Mouse (Mus musculus) lung, postnatal 0 days (tissue): ENCODE measurements around the gene Strada. TPM values are rescaled to one million over a fixed set of nuclear protein-coding genes. Genes with fewer than 3 reads are reported as not detected.
A peak's percentile ranks its signal among the peaks of the same experiment; 100 is the strongest.

Experiments
- ATAC-seq: fragments of 200-750 bp; cut with Nextera tagmentation; 2 replicates; pipeline ENCODE4 v1.8.0; 2017; ENCODE audit warnings: moderate library complexity
- DNase-seq: peaks from one replicate; pipeline ENCODE4 v3.0.0-alpha.2; 2016; ENCODE audit warnings: low spot score
- H3K27ac ChIP-seq: fragments of 300-500 bp; sonication (generic); 2 replicates; pipeline ENCODE4 v1.5.1; 2014; ENCODE audit warnings: antibody characterized with exemption, mild to moderate bottlenecking, low read length, mixed read lengths
- H3K27me3 ChIP-seq: fragments of 300-500 bp; sonication (generic); replicated peaks from 2 replicates; pipeline ENCODE4 v1.6.1; 2014; ENCODE audit warnings: low read length, mixed read lengths; ENCODE audit not compliant: insufficient read depth
- H3K36me3 ChIP-seq: fragments of 300-500 bp; sonication (generic); 2 replicates; pipeline ENCODE4 v1.6.1; 2014; ENCODE audit warnings: low read length, mixed read lengths; ENCODE audit not compliant: insufficient read depth
- H3K4me1 ChIP-seq: fragments of 300-500 bp; sonication (generic); 2 replicates; pipeline ENCODE4 v1.6.1; 2014; ENCODE audit warnings: antibody characterized with exemption, low read depth, low read length, mixed read lengths; ENCODE audit not compliant: insufficient read depth
- H3K4me2 ChIP-seq: fragments of 300-500 bp; sonication (generic); replicated peaks from 2 replicates; pipeline ENCODE4 v1.6.1; 2014; ENCODE audit warnings: low read depth, mild to moderate bottlenecking, low read length, moderate library complexity, mixed read lengths
- H3K4me3 ChIP-seq: fragments of 300-500 bp; sonication (generic); 2 replicates; pipeline ENCODE4 v1.5.1; 2014; ENCODE audit warnings: low read depth, low read length
- H3K9ac ChIP-seq: fragments of 300-500 bp; sonication (generic); replicated peaks from 2 replicates; pipeline ENCODE4 v1.6.1; 2014; ENCODE audit warnings: low read depth, mild to moderate bottlenecking
- H3K9me3 ChIP-seq: fragments of 300-500 bp; sonication (generic); 2 replicates; pipeline ENCODE4 v1.6.1; 2016; ENCODE audit warnings: low read length, mixed read lengths
- CTCF ChIP-seq: IDR thresholded peaks from 2 replicates; pipeline ENCODE4 v1.5.1; 2016; ENCODE audit warnings: antibody characterized with exemption, mild to moderate bottlenecking
- EP300 ChIP-seq: IDR thresholded peaks from 2 replicates; pipeline ENCODE4 v1.6.1; 2016; ENCODE audit warnings: antibody characterized with exemption, mild to moderate bottlenecking, control low read depth
- WGBS: fragments of 180-500 bp; shearing (Covaris S2); extraction: QIAGEN DNeasy Blood & Tissue Kit; methylation state at CpG from one replicate; pipeline ENCODE4 v1.1.7; 2014; 5-methylcytosine and 5-hydroxymethylcytosine counted together
- polyA plus RNA-seq: library from polyadenylated mRNA; unstranded; fragments of >200 nt; fragmentation: Nextera tagmentation; extraction: Ambion mirVana; gene quantifications from 2 replicates; pipeline ENCODE4 v1.2.1, GENCODE M21; 2015

Gene Strada
- polyA plus RNA-seq, 1 experiment from 2014 or later = 14.9 TPM

- DNase-seq (no peak), ATAC-seq (no peak)
- peak overlapping the region; percentile 93 for H3K27ac ChIP-seq
- peak overlapping the region; percentile 66; the same call in 1 of the 2 replicates for H3K9ac ChIP-seq
- 24% methylated on average over 9 of the region's 9 CpGs for WGBS
- H3K9me3 ChIP-seq = no peaks in the 10 kb centered on the region
- H3K4me1 ChIP-seq = peaks cover 19% of the 10 kb centered on the region
- peaks cover 17% of the 10 kb centered on the region for H3K36me3 ChIP-seq
- peak overlapping the region; percentile 86 for H3K4me3 ChIP-seq
- no peak for TF ChIP-seq CTCF
- no peak for TF ChIP-seq EP300
- peak overlapping the region; percentile 96 for H3K4me2 ChIP-seq
- H3K27me3 ChIP-seq = no peaks in the 10 kb centered on the region
Observed at GRCm38 (mm10) chr11:106158930-106159215, 43.1 kb downstream of the Strada start.

DNA sequence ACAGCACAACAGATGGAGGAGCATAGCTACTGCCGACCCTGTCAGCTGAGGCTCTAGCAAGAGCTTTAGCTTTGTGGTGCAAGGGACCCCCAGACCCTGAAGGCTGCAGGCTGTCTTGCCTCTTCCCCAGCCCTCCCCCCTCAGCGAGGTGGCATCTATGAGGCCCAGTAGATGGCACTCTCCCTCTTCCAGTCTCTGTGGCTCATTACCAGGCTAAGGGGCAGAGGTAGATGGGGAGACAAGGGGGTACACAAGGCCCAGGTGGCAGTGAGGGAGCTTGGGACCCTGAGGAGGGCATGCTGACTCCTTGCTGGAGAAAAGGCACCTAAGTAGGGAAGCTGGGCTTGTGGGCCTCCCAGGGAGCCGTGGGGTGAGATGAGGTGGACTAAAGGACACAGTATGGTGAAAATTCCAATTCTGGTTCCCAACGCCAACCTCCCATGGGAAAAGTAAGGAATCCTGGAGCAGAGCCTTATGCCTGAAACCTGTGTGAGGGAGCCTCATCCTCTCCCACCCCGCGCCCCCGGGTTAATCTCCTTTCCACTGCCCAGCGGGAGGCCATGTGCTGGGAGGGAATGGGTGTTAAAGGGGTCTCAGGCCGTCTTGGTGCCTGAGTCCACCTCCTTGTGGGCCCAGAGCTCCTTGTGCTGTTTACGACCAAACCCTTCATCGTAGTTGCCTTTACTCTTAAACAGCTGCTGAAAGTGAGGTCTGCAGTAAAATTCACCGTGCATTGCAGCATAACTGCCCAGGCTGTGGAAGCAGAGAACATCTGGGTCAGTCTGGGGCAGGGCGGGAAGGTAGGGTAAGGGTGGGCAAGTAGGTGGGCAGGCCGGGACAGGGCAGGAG, 43.7 kb downstream of the Strada start:
- Histone ChIP-seq H3K9ac (0 out of 2 replicates have a peak overlapping the region, but pooled peaks have one; percentile 66), H3K4me2 (peak overlapping the region; percentile 96), H3K27ac (peak overlapping the region; percentile 93), H3K36me3 (peaks cover 21% of the 10 kb centered on the region), H3K27me3 (no peaks in the 10 kb centered on the region), H3K9me3 (no peaks in the 10 kb centered on the region), H3K4me3 (peak overlapping the region; percentile 86), H3K4me1 (peaks cover 17% of the 10 kb centered on the region)
- TF ChIP-seq EP300 (no peak), CTCF (peak; percentile 72)
- WGBS = 51% methylated on average over 14 of the region's 14 CpGs
- DNase-seq = peak; percentile 40
- ATAC-seq = no peak

DNA sequence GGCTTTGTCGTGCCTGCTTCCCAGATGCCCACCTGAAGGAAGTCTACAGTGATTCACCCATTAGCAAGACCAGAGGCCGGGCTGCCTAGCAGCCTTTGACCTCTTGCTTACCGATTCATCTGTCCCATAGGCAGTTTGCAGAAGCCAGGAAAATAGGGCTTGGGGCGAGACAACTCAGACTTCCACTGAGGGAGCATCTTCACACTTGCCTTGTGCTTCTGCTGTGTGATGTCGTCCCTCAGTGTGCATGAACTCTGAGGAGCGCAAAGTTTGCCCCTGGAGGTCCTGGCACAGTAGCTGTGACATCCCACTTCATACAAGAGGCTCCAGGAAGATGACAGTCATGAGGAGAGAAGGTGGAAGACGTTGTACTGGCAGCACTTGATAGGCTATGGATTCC, 44.8 kb downstream of the Strada start:
- Histone ChIP-seq H3K27me3 (no peaks in the 10 kb centered on the region), H3K36me3 (peaks cover 31% of the 10 kb centered on the region), H3K4me1 (peaks cover 15% of the 10 kb centered on the region), H3K9ac (no peak overlapping the region), H3K4me2 (no peak overlapping the region), H3K27ac (no peak overlapping the region), H3K9me3 (no peaks in the 10 kb centered on the region), H3K4me3 (no peak overlapping the region)
- TF ChIP-seq EP300 = no peak
- TF ChIP-seq CTCF = no peak
- DNase-seq (no peak), ATAC-seq (no peak)
- WGBS = 71% methylated on average over 7 of the region's 7 CpGs

- no peaks in the 10 kb centered on the region for H3K27me3 ChIP-seq
- H3K9ac ChIP-seq = no peak overlapping the region
- no peak overlapping the region for H3K4me2 ChIP-seq
- DNase-seq = no peak
- peaks cover 15% of the 10 kb centered on the region for H3K4me1 ChIP-seq
- no peak for ATAC-seq
- 57% methylated on average over 1 of the region's 1 CpGs for WGBS
- TF ChIP-seq EP300 (no peak), CTCF (no peak)
- H3K27ac ChIP-seq = no peak overlapping the region
- H3K9me3 ChIP-seq = no peaks in the 10 kb centered on the region
- peaks cover 35% of the 10 kb centered on the region for H3K36me3 ChIP-seq
- H3K4me3 ChIP-seq = no peak overlapping the region
Observed at GRCm38 (mm10) chr11:106156257-106156656, 45.7 kb downstream of the Strada start.

DNA sequence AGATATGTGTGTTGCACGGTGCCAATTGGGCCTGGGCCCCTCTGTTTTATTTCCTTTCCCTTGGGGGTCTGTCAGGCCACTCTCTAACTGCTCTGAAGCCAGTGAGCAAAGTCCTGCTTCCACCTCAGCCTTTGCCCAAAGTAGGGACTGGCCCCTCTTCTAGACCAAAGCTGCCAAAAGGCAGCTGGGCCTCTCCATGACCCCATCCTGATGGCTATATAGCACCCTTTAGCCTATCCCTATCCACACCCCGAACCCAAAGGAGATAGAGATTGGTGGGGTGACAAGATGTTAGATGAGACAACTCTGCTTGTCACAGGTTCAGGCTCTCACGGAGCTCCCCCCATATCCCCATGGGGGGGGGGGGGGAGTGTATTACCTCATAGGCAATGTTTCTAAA, 46.2 kb downstream of the Strada start:
- H3K4me2 ChIP-seq = no peak overlapping the region
- peaks cover 40% of the 10 kb centered on the region for H3K36me3 ChIP-seq
- ATAC-seq (no peak), DNase-seq (no peak)
- H3K27ac ChIP-seq = no peak overlapping the region
- TF ChIP-seq EP300 (no peak), CTCF (no peak)
- H3K4me1 ChIP-seq = peaks cover 11% of the 10 kb centered on the region
- no peak overlapping the region for H3K4me3 ChIP-seq
- H3K27me3 ChIP-seq = no peaks in the 10 kb centered on the region
- WGBS = 49% methylated on average over 3 of the region's 3 CpGs
- H3K9ac ChIP-seq = no peak overlapping the region
- no peaks in the 10 kb centered on the region for H3K9me3 ChIP-seq

- 72% methylated on average over 2 of the region's 2 CpGs for WGBS
- no peak overlapping the region for H3K4me2 ChIP-seq
- no peak for TF ChIP-seq CTCF
- H3K9ac ChIP-seq = no peak overlapping the region
- DNase-seq (no peak), ATAC-seq (no peak)
- peaks cover 8% of the 10 kb centered on the region for H3K4me1 ChIP-seq
- no peaks in the 10 kb centered on the region for H3K27me3 ChIP-seq
- H3K27ac ChIP-seq = no peak overlapping the region
- no peak overlapping the region for H3K4me3 ChIP-seq
- peaks cover 50% of the 10 kb centered on the region for H3K36me3 ChIP-seq
- no peaks in the 10 kb centered on the region for H3K9me3 ChIP-seq
Observed at GRCm38 (mm10) chr11:106154770-106155169, 47.2 kb downstream of the Strada start.
